Mouse (Mus musculus) embryonic facial prominence, embryonic 15.5 days (tissue): ENCODE results near the gene Sln. TPM values are rescaled to one million over a fixed set of nuclear protein-coding genes. Genes with fewer than 3 reads are reported as not detected.

Source experiments
- ATAC-seq: fragments of 200-750 bp; cut with Nextera tagmentation; 2 replicates; pipeline ENCODE4 v1.8.0; 2017; ENCODE audit warnings: low read depth, moderate TSS enrichment; ENCODE audit not compliant: insufficient number of reproducible peaks, low FRiP score, low TSS enrichment
- H3K27ac ChIP-seq: fragments of 300-500 bp; sonication (generic); replicated peaks from 2 replicates; pipeline ENCODE4 v1.5.1; 2015; ENCODE audit warnings: mild to moderate bottlenecking, inconsistent platforms
- H3K27me3 ChIP-seq: fragments of 300-500 bp; sonication (generic); 2 replicates; pipeline ENCODE4 v1.6.1; 2015; ENCODE audit warnings: inconsistent platforms
- H3K36me3 ChIP-seq: fragments of 300-500 bp; sonication (generic); 2 replicates; pipeline ENCODE4 v1.6.1; 2015; ENCODE audit warnings: mild to moderate bottlenecking, inconsistent platforms
- H3K4me1 ChIP-seq: fragments of 300-500 bp; sonication (generic); 2 replicates; pipeline ENCODE4 v1.6.1; 2015; ENCODE audit warnings: inconsistent platforms
- H3K4me2 ChIP-seq: fragments of 300-500 bp; sonication (generic); replicated peaks from 2 replicates; pipeline ENCODE4 v1.6.1; 2015; ENCODE audit warnings: mild to moderate bottlenecking, inconsistent platforms
- H3K4me3 ChIP-seq: fragments of 300-500 bp; sonication (generic); replicated peaks from 2 replicates; pipeline ENCODE4 v1.5.1; 2015; ENCODE audit warnings: mild to moderate bottlenecking, inconsistent platforms
- H3K9ac ChIP-seq: fragments of 300-500 bp; sonication (generic); 2 replicates; pipeline ENCODE4 v1.6.1; 2015; ENCODE audit warnings: inconsistent platforms
- H3K9me3 ChIP-seq: fragments of 300-500 bp; sonication (generic); replicated peaks from 2 replicates; pipeline ENCODE4 v1.6.1; 2016; ENCODE audit warnings: inconsistent platforms
- WGBS: fragments of 180-500 bp; shearing (Covaris S2); methylation state at CpG from one replicate; pipeline ENCODE4 v1.1.7; 2015; 5-methylcytosine and 5-hydroxymethylcytosine counted together
- polyA plus RNA-seq: library from polyadenylated mRNA; unstranded; fragments of >200 nt; fragmentation: Nextera tagmentation; extraction: Ambion mirVana; gene quantifications from 2 replicates; pipeline ENCODE4 v1.2.1, GENCODE M21; 2015

Gene Sln
- 72.5 and 86.0 TPM in 2 replicates for polyA plus RNA-seq

GRCm38 (mm10) chr9:53849864-53850263 is at the start of gene Sln:
Gene Sln (plus strand): TSS chr9:53850164.
- H3K4me1 ChIP-seq = no peaks in the 10 kb centered on the region
- no peak within 1 kb of the TSS for H3K4me2 ChIP-seq
- no peak within 1 kb of the TSS for H3K9ac ChIP-seq
- H3K4me3 ChIP-seq = no peak within 1 kb of the TSS
- H3K27ac ChIP-seq = no peak within 1 kb of the TSS
- ATAC-seq = no peak
- no peaks in the 10 kb centered on the region for H3K9me3 ChIP-seq
- no peaks in the 10 kb centered on the region for H3K27me3 ChIP-seq
- 80% methylated on average over 4 of the region's 4 CpGs for WGBS
- H3K36me3 ChIP-seq = no peaks in the 10 kb centered on the region

DNA sequence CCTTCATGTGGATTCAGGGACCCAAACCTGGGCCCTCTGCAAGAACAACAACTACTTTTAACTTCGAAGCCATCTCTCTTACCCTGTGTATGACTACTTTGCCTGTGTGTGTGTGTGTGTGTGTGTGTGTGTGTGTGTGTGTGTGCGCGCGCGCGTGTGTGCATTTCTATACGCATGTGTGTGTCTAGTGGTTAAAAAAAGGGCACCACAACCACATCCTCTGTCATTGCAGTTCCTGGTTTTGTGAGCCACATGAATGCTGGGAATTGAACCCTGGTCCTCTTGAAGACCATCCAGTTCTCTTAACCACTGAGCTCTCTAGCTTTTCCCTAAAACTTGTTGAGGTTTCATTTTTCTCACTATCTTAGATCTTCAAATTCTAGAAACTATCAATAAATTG is 47.0 kb upstream of the Sln start:
- H3K9me3 ChIP-seq = no peaks in the 10 kb centered on the region
- no peaks in the 10 kb centered on the region for H3K36me3 ChIP-seq
- H3K4me2 ChIP-seq = no peak overlapping the region
- H3K4me1 ChIP-seq = no peaks in the 10 kb centered on the region
- WGBS = 97% methylated on average over 7 of the region's 7 CpGs
- no peak overlapping the region for H3K27ac ChIP-seq
- H3K9ac ChIP-seq = no peak overlapping the region
- no peaks in the 10 kb centered on the region for H3K27me3 ChIP-seq
- ATAC-seq = no peak
- no peak overlapping the region for H3K4me3 ChIP-seq

DNA sequence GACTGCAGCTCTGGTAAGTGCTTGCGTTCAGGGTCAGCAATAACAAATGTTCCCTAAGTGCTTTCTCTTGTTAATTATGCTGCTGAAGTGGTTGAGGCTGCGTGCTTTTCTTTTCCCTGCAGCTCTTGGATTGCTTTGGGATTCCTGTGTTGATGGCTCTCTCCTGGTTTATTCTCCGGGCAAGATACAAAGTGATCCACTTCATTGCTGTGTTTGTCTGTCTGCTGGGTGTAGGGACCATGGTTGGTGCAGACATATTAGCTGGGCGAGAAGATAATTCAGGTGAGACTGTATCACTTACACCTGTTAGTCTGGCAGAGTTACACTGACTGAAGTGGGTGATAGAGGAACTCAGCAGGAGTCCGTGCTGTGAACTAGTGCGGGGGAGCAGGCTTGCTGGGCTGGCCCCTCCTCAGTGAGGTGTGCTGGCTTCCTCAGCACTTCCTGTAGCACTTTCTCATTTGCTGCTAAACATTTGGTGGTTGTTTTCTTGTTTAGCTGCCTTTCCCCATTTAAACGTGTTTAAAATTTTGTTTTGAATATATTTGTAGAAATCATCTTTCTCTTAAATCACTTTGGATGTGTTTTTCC is 43.4 kb upstream of the Sln start:
- Histone ChIP-seq H3K9me3 (no peaks in the 10 kb centered on the region), H3K36me3 (no peaks in the 10 kb centered on the region), H3K4me1 (no peaks in the 10 kb centered on the region), H3K4me2 (no peak overlapping the region), H3K4me3 (no peak overlapping the region), H3K9ac (no peak overlapping the region), H3K27ac (no peak overlapping the region), H3K27me3 (no peaks in the 10 kb centered on the region)
- ATAC-seq = no peak
- 22% methylated on average over 7 of the region's 7 CpGs for WGBS

DNA sequence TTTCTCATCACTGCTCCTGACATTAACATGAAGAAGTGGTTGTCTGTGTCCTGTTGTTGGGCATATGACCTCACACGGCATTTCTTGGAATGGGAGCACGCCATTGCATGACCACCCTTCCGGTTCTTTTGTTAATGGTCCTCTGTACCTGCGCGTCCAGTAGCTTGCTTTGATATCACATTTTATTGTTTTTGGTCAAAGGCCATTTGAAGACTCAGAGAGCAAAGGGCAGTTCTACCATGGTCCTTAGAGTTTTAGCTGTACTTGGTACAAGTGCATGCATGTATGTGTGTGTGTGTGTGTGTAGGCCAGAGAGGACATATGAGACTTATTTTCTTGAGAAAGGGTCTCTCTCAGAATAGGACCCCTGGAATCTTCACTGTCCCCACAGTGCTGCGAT is 36.5 kb upstream of the Sln start:
- no peak for ATAC-seq
- WGBS = 95% methylated on average over 6 of the region's 6 CpGs
- H3K27me3 ChIP-seq = no peaks in the 10 kb centered on the region
- H3K36me3 ChIP-seq = no peaks in the 10 kb centered on the region
- no peak overlapping the region for H3K27ac ChIP-seq
- H3K4me3 ChIP-seq = no peak overlapping the region
- no peak overlapping the region for H3K9ac ChIP-seq
- H3K9me3 ChIP-seq = no peaks in the 10 kb centered on the region
- H3K4me1 ChIP-seq = no peaks in the 10 kb centered on the region
- H3K4me2 ChIP-seq = no peak overlapping the region

- no peak overlapping the region for H3K4me2 ChIP-seq
- no peaks in the 10 kb centered on the region for H3K36me3 ChIP-seq
- no peak overlapping the region for H3K27ac ChIP-seq
- no peaks in the 10 kb centered on the region for H3K4me1 ChIP-seq
- H3K9me3 ChIP-seq = no peaks in the 10 kb centered on the region
- H3K27me3 ChIP-seq = no peaks in the 10 kb centered on the region
- no peak overlapping the region for H3K9ac ChIP-seq
- no peak for ATAC-seq
- H3K4me3 ChIP-seq = no peak overlapping the region
- WGBS = 39% methylated on average over 4 of the region's 4 CpGs
These were observed 31.2 kb upstream of the Sln start for GRCm38 (mm10) chr9:53818760-53819159.

DNA sequence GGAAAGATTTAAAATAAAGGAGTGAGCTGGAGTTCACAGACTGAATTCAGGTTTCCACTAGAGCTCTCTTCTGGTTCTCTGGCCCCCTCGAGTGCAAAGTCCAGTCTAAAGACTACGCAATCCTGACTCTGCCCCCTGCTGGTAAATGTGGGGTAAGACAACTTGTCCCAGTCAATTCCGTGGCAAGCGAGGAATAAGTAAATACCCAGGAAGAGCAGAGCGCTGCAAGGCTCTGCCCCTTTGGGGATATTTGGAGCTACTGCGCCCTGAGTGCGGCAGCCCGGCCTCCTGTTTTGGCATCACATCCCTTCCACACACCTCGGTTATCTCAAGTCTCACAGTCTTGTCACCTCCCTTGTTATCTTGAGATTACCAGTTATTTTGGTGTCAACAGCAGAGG is 24.6 kb upstream of the Sln start:
- Histone ChIP-seq H3K4me3 (no peak overlapping the region), H3K4me1 (no peaks in the 10 kb centered on the region; the same call in 1 of the 2 replicates), H3K36me3 (no peaks in the 10 kb centered on the region), H3K4me2 (no peak overlapping the region), H3K9ac (no peak overlapping the region), H3K27me3 (no peaks in the 10 kb centered on the region), H3K9me3 (no peaks in the 10 kb centered on the region), H3K27ac (no peak overlapping the region)
- no peak for ATAC-seq
- WGBS = 10% methylated on average over 9 of the region's 9 CpGs

DNA sequence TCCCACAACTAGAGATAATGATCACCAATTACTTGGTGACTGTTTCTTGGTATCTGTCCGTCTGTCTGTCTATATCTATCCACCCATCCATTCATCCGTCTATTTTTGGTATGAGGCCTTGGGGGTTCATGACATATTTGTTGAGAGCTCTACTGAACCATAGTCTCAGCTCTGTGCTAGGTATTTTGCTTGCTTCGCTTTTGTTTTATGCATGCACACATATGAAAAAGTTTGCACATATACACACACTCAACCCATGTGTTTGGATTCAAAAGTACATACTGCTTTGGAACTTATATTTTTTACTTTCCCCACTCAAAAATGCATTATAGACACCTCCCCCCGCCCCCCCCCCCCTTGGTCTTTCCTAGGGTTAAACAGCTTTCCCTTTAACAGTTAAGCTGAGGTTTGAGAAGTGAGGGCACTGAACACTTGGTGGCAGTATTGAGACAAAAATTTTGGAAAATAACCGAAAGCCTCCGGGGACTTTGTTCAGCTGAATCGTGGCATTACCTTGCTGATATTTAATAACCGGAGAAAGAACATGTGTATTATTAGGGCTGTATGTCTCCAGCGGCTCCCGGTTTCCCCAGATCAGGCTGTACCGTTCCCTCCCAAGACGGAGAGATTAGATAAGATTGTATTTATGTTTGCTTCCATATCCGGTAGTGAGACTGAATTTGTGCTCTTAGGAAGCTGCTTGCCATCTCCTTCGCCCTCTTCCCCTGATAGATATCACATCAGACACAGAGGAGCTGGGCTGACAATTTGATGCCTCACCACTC is 20.7 kb upstream of the Sln start:
- Histone ChIP-seq H3K4me2 (peak overlapping the region; percentile 55), H3K27ac (no peak overlapping the region; the same call in 1 of the 2 replicates), H3K9ac (peak overlapping the region; percentile 31), H3K4me1 (no peaks in the 10 kb centered on the region; the same call in 1 of the 2 replicates), H3K4me3 (peak overlapping the region; percentile 49), H3K36me3 (no peaks in the 10 kb centered on the region), H3K9me3 (no peaks in the 10 kb centered on the region), H3K27me3 (no peaks in the 10 kb centered on the region)
- ATAC-seq = no peak
- WGBS = 15% methylated on average over 14 of the region's 14 CpGs

GRCm38 (mm10) chr9:53829866-53830209 is 20.1 kb upstream of the Sln start:
- peak overlapping the region; percentile 49 for H3K4me3 ChIP-seq
- H3K4me2 ChIP-seq = peak overlapping the region; percentile 55
- no peaks in the 10 kb centered on the region for H3K9me3 ChIP-seq
- whole genome bisulfite sequencing = 31% methylated on average over 2 of the region's 2 CpGs
- no peak for ATAC-seq
- H3K27ac ChIP-seq = no peak overlapping the region; the same call in 1 of the 2 replicates
- H3K36me3 ChIP-seq = no peaks in the 10 kb centered on the region
- H3K9ac ChIP-seq = peak overlapping the region; percentile 31; the same call in 1 of the 2 replicates
- no peaks in the 10 kb centered on the region for H3K27me3 ChIP-seq
- H3K4me1 ChIP-seq = no peaks in the 10 kb centered on the region; the same call in 1 of the 2 replicates

GRCm38 (mm10) chr9:53835039-53835438 is 14.9 kb upstream of the Sln start:
- WGBS = 48% methylated on average over 3 of the region's 3 CpGs
- H3K36me3 ChIP-seq = no peaks in the 10 kb centered on the region
- no peaks in the 10 kb centered on the region for H3K27me3 ChIP-seq
- no peaks in the 10 kb centered on the region for H3K9me3 ChIP-seq
- no peak overlapping the region for H3K27ac ChIP-seq
- no peaks in the 10 kb centered on the region for H3K4me1 ChIP-seq
- no peak overlapping the region for H3K4me2 ChIP-seq
- no peak overlapping the region for H3K9ac ChIP-seq
- no peak for ATAC-seq
- no peak overlapping the region for H3K4me3 ChIP-seq

DNA sequence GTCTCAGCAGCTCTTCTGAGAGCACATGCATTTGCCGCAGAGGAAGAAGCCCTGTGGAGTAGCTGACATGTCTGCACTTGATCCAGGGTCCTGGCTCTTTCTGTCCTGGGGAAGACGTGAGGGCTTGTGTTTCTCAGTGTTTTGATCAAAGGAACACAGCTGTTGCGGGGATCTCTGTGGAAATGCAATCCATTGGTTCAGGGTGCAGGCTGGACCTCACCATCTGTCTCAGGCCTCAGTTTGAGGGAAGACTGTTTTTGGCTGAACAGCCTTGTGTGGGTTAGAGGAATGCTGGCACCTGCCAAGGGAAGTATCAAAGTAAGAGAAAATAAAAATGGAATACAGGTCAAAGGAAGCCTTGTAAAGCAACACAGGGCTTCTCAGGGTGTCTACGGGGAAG is 14.0 kb upstream of the Sln start:
- Histone ChIP-seq H3K4me3 (no peak overlapping the region), H3K36me3 (no peaks in the 10 kb centered on the region), H3K9me3 (no peaks in the 10 kb centered on the region), H3K27me3 (no peaks in the 10 kb centered on the region), H3K27ac (no peak overlapping the region), H3K9ac (no peak overlapping the region), H3K4me2 (no peak overlapping the region), H3K4me1 (no peaks in the 10 kb centered on the region)
- 41% methylated on average over 4 of the region's 4 CpGs for whole genome bisulfite sequencing
- ATAC-seq = no peak

DNA sequence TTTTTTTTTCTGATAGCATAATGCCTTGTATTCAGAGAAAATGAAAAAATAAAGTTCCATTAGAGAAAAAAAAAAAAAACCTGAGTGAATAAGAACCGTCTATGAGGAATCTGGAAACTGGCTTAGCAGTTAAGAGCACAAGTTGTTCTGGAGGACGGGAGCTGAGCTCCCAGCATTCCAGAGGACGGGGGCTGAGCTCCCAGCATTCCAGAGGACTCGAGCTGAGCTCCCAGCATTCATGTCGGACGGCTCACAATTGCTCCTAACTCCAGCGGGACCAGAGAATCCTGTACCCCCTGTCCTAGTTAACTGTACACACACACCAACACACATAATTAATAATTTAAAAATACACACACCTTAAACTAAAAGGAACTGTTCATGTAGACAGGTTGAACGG is 11.1 kb upstream of the Sln start:
- no peak for ATAC-seq
- Histone ChIP-seq H3K27ac (no peak overlapping the region), H3K4me1 (no peaks in the 10 kb centered on the region), H3K9me3 (no peaks in the 10 kb centered on the region), H3K9ac (no peak overlapping the region), H3K4me3 (no peak overlapping the region), H3K27me3 (no peaks in the 10 kb centered on the region), H3K36me3 (no peaks in the 10 kb centered on the region), H3K4me2 (no peak overlapping the region)
- WGBS = 61% methylated on average over 8 of the region's 8 CpGs

DNA sequence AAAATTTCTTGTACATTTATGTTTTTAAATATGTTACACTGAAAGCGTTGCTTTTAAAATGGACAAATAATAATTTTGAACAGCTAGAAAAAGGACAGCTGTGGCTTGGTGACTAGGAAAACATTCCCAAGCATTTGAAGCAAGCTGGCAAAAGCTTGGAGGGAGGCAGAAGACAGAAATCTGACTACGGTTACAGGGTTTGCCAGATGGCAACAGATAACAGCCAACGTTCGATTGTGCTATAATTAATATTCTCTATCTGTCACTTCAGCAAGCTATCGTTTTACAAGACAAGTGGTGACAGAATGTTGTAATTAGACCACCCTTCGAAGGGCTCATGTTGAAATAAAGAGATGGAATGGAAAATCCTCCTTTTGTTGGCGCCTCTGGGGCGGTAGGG is 1.4 kb upstream of the Sln start:
- Histone ChIP-seq H3K27ac (no peak overlapping the region), H3K9me3 (no peaks in the 10 kb centered on the region), H3K4me3 (no peak overlapping the region), H3K36me3 (no peaks in the 10 kb centered on the region), H3K4me1 (no peaks in the 10 kb centered on the region), H3K4me2 (no peak overlapping the region), H3K27me3 (no peaks in the 10 kb centered on the region), H3K9ac (no peak overlapping the region)
- ATAC-seq = no peak
- 67% methylated on average over 8 of the region's 8 CpGs for WGBS
